ENCODE assay signal across 9 mouse cellular contexts in genomic region chr5:62765459-62765783, GRCm38 (mm10). TPM values are rescaled to one million over a fixed set of nuclear protein-coding genes. Genes with fewer than 3 reads are reported as not detected.
DNase-seq lines count a peak whose midpoint lies in the region; TF ChIP-seq lines count a peak whose summit lies in the region.
"Had no signal": no experiment of that assay in that cellular context is flagged by ENCODE, and none has a peak within 500 bp of the region (broad histone marks: within the 10 kb centered on the region; RNA-seq: fewer than 3 reads in every experiment).

No protein-coding gene starts in this region.

- WGBS in heart, adult 2 months = 10% methylated on average over 5 of the region's 5 CpGs
- WGBS in hindbrain, embryonic 10.5 days = 19% methylated on average over 5 of the region's 5 CpGs
- 10% methylated on average over 5 of the region's 5 CpGs for WGBS in macrophage (ENCODE audit: missing documents)

- peak overlapping the region; percentile 76 for H3K4me3 ChIP-seq in heart, adult 2 months
- peak overlapping the region; percentile 83 for H3K4me3 ChIP-seq in E14TG2a.4 (replicated peaks; ENCODE audit: low read length)
- peak overlapping the region; percentile 68 for H3K4me3 ChIP-seq in hindbrain, embryonic 10.5 days
- peak overlapping the region; percentile 84 for H3K4me3 ChIP-seq in macrophage (ENCODE audit: inconsistent target)

- intact Hi-C loops in heart, adult 2 months (cut with DNase I) = loop anchor here (2.0 kb wide), 1 partner anchor 43 kb away; no protein-coding TSS in a partner anchor

- peak overlapping the region; percentile 85 for H3K27ac ChIP-seq in heart, adult 2 months
- peak overlapping the region; percentile 81 for H3K27ac ChIP-seq in hindbrain, embryonic 10.5 days
- H3K27ac ChIP-seq in macrophage = peak overlapping the region; percentile 87

- TF ChIP-seq EP300 in heart, adult 2 months (IDR thresholded peaks at IDR 0.05; ENCODE audit: insufficient read depth, low read depth, low read length) = no peak

- no peak for TF ChIP-seq POLR2A in heart, adult 2 months (IDR thresholded peaks at IDR 0.05; ENCODE audit: insufficient read depth, low read depth, low read length)

- H3K9ac ChIP-seq in heart, adult 2 months (ENCODE audit: low read depth, low read length) = peak overlapping the region; percentile 92

- no peaks in the 10 kb centered on the region for H3K27me3 ChIP-seq in heart, adult 2 months (ENCODE audit: control insufficient read depth, insufficient read depth, low read length)
- H3K27me3 ChIP-seq in E14TG2a.4 (ENCODE audit: insufficient read depth, low read length) = no peaks in the 10 kb centered on the region
- peaks cover 17% of the 10 kb centered on the region for H3K27me3 ChIP-seq in hindbrain, embryonic 10.5 days (ENCODE audit: insufficient read depth, poor library complexity, severe bottlenecking)

- H3K79me2 ChIP-seq in heart, adult 2 months (replicated peaks; ENCODE audit: control insufficient read depth, insufficient read depth, low read length) = no peaks in the 10 kb centered on the region; the same call in 1 of the 2 replicates
- peaks cover 21% of the 10 kb centered on the region for H3K79me2 ChIP-seq in macrophage (ENCODE audit: inconsistent target)

- H3K9me3 ChIP-seq in E14TG2a.4 (ENCODE audit: low read length) = no peaks in the 10 kb centered on the region
- no peaks in the 10 kb centered on the region for H3K9me3 ChIP-seq in hindbrain, embryonic 10.5 days

- H3K4me1 ChIP-seq in heart, adult 2 months (ENCODE audit: control insufficient read depth, insufficient read depth, low read length) = peaks cover 16% of the 10 kb centered on the region
- peaks cover 29% of the 10 kb centered on the region for H3K4me1 ChIP-seq in E14TG2a.4 (replicated peaks; ENCODE audit: low read depth, low read length)
- H3K4me1 ChIP-seq in hindbrain, embryonic 10.5 days (replicated peaks) = peaks cover 2% of the 10 kb centered on the region; the same call in 1 of the 2 replicates

- TF ChIP-seq CTCF in heart, adult 2 months (IDR thresholded peaks at IDR 0.05) = no peak
- no peak for TF ChIP-seq CTCF in E14TG2a.4 (conservative IDR thresholded peaks at IDR 0.05; ENCODE audit: low read length)

- H3K36me3 ChIP-seq in heart, adult 2 months (ENCODE audit: control insufficient read depth, insufficient read depth, low read length) = peaks cover 26% of the 10 kb centered on the region
- H3K36me3 ChIP-seq in E14TG2a.4 (ENCODE audit: insufficient read depth, low read length) = no peaks in the 10 kb centered on the region
- no peaks in the 10 kb centered on the region for H3K36me3 ChIP-seq in hindbrain, embryonic 10.5 days
- no peaks in the 10 kb centered on the region for H3K36me3 ChIP-seq in macrophage (ENCODE audit: inconsistent target)

- no peak for DNase-seq in heart, adult 2 months
- DNase-seq in heart, adult 11 months = no peak
- DNase-seq in hindbrain, embryonic 10.5 days (ENCODE audit: low spot score) = no peak
- no peak for DNase-seq in urinary bladder, postnatal 36 days (ENCODE audit: low spot score in 2 of 2)
- no peak for DNase-seq in left cerebral cortex, adult 8-10 months (ENCODE audit: low spot score in 2 of 2)
- DNase-seq in thymus, postnatal 4 days = no peak

RNA-seq across cellular contexts. Expression of gene Arap2, which starts 0.5 kb away (rescaled TPM):
- 10 to 100 TPM in 1 of 2 experiments, 1 to 10 TPM in 1; 9.3 to 10.0 TPM for total RNA-seq in heart, adult 2 months (2021)
- polyA plus RNA-seq in heart, adult 2 months (2012; rRNA removed) = 2.9 and 8.4 TPM in 2 replicates
- polyA plus RNA-seq in hindbrain, embryonic 10.5 days (2016; fragmentation: Nextera tagmentation; extraction: Ambion mirVana) = 0.77 and 1.2 TPM in 2 replicates
- total RNA-seq in macrophage (2018; cell fraction: chromatin; rRNA removed) = 100 to 1,000 TPM in 4 of 26 experiments, 10 to 100 TPM in 21, 1 to 10 TPM in 1; 9.7 to 132 (median 42.9) TPM
- 10 to 100 TPM in 15 of 26 experiments, 1 to 10 TPM in 11; 5.7 to 22.4 (median 13.7) TPM for total RNA-seq in macrophage (2018; cell fraction: cytosol; rRNA removed)
- total RNA-seq in macrophage (2018; cell fraction: nucleus; rRNA removed) = 10 to 100 TPM; 15.2 to 82.3 (median 29.1) TPM
- polyA plus RNA-seq in macrophage (2018) = 9.6 to 18.3 TPM (median 14.8 TPM) in 3 replicates
- 10 to 100 TPM; 71.7 to 79.5 (median 77.5) TPM for total RNA-seq in left cerebral cortex, adult 8-10 months (2022)

RNA-seq across cellular contexts. Expression of gene Dthd1, which starts 48.2 kb away (rescaled TPM):
- total RNA-seq in heart, adult 2 months (2021) = not detected
- polyA plus RNA-seq in heart, adult 2 months (2012; rRNA removed) = not detected in 2 replicates
- not detected in 2 replicates for polyA plus RNA-seq in hindbrain, embryonic 10.5 days (2016; fragmentation: Nextera tagmentation; extraction: Ambion mirVana)
- total RNA-seq in macrophage (2018; cell fraction: chromatin; rRNA removed) = not detected
- not detected for total RNA-seq in macrophage (2018; cell fraction: cytosol; rRNA removed)
- total RNA-seq in macrophage (2018; cell fraction: nucleus; rRNA removed) = not detected
- polyA plus RNA-seq in macrophage (2018) = not detected in 3 replicates
- total RNA-seq in left cerebral cortex, adult 8-10 months (2022) = under 1 TPM in 3 of 4 experiments, not detected in 1; 0.23 to 0.26 (median 0.24) TPM
- total RNA-seq: common myeloid progenitor, adult 5-6 weeks had no signal
